Mouse (Mus musculus): ENCODE results near the gene Gm37240.

DNA sequence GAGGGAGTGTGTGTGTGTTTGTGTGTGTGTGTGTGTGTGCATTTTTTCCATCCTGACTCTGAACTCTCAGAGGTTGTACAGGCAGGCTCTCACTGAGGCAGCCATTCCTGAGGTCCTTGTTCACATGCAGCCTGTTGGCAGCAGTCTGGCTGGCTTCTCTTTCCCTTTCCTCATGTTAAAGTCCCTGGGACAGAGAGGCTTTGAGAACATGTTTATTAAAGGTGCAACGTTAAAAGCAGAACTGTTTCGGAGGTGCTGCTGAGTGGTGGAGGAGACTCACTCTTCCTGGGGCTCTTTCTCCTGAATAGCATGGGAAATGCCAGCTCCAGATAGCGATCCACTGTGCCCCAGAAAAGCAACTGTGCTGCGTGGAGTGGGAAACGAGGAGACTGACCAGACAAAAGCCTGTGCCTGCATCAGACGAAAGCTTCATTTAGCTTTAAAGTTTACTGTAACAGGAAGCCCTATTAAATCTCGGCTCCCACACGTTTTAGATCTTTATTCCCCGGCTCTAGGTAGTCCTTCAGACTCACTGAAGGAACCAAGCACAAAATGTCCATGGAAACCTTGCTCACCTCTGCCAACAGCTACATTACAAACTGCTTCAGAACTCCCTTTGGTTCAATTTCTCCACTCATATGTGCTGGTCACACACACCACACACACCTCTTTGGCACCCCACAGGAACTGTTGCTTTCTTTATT, 45.0 kb downstream of the Gm37240 start:
- TF ChIP-seq CTCF (IDR thresholded peaks at IDR 0.05; ENCODE audit: low read depth, low read length): no peak
- no peak for TF ChIP-seq GATA1 (IDR thresholded peaks at IDR 0.05; ENCODE audit: borderline replicate concordance, low read length)
- TF ChIP-seq POLR2AphosphoS5 (IDR thresholded peaks at IDR 0.05; ENCODE audit: insufficient replicate concordance, low read depth, low read length): no peak
- no peak for TF ChIP-seq TAL1 (conservative IDR thresholded peaks at IDR 0.05; ENCODE audit: low read depth, low read length)
